Mouse (Mus musculus) intestine, embryonic 15.5 days (tissue): Measurements from ENCODE around the gene Srrd. TPM values are rescaled to one million over a fixed set of nuclear protein-coding genes. Genes with fewer than 3 reads are reported as not detected.
A peak's percentile ranks its signal among the peaks of the same experiment; 100 is the strongest.

Experiments
- ATAC-seq: fragments of 200-750 bp; cut with Nextera tagmentation; 2 replicates; pipeline ENCODE4 v1.8.0; 2017; ENCODE audit warnings: moderate TSS enrichment, moderate library complexity
- H3K27ac ChIP-seq: fragments of 300-500 bp; sonication (generic); 2 replicates; pipeline ENCODE4 v1.5.1; 2015; ENCODE audit warnings: mild to moderate bottlenecking, inconsistent platforms
- H3K27me3 ChIP-seq: fragments of 300-500 bp; sonication (generic); replicated peaks from 2 replicates; pipeline ENCODE4 v1.6.1; 2015; ENCODE audit warnings: inconsistent platforms
- H3K36me3 ChIP-seq: fragments of 300-500 bp; sonication (generic); 2 replicates; pipeline ENCODE4 v1.6.1; 2015; ENCODE audit warnings: inconsistent platforms
- H3K4me1 ChIP-seq: fragments of 300-500 bp; sonication (generic); replicated peaks from 2 replicates; pipeline ENCODE4 v1.6.1; 2015; ENCODE audit warnings: inconsistent platforms
- H3K4me2 ChIP-seq: fragments of 300-500 bp; sonication (generic); replicated peaks from 2 replicates; pipeline ENCODE4 v1.6.1; 2015; ENCODE audit warnings: mild to moderate bottlenecking, inconsistent platforms
- H3K4me3 ChIP-seq: fragments of 300-500 bp; sonication (generic); replicated peaks from 2 replicates; pipeline ENCODE4 v1.5.1; 2015; ENCODE audit warnings: inconsistent platforms
- H3K9ac ChIP-seq: fragments of 300-500 bp; sonication (generic); 2 replicates; pipeline ENCODE4 v1.6.1; 2015; ENCODE audit warnings: inconsistent platforms
- H3K9me3 ChIP-seq: fragments of 300-500 bp; sonication (generic); 2 replicates; pipeline ENCODE4 v1.6.1; 2016; ENCODE audit warnings: inconsistent platforms
- WGBS: fragments of 180-500 bp; shearing (Covaris S2); methylation state at CpG from one replicate; pipeline ENCODE4 v1.1.7; 2015; 5-methylcytosine and 5-hydroxymethylcytosine counted together
- polyA plus RNA-seq: library from polyadenylated mRNA; unstranded; fragments of >200 nt; fragmentation: Nextera tagmentation; extraction: Ambion mirVana; gene quantifications from 2 replicates; pipeline ENCODE4 v1.2.1, GENCODE M21; 2015

Srrd gene
- polyA plus RNA-seq, 1 experiment from 2014 or later: 32.2 TPM

DNA sequence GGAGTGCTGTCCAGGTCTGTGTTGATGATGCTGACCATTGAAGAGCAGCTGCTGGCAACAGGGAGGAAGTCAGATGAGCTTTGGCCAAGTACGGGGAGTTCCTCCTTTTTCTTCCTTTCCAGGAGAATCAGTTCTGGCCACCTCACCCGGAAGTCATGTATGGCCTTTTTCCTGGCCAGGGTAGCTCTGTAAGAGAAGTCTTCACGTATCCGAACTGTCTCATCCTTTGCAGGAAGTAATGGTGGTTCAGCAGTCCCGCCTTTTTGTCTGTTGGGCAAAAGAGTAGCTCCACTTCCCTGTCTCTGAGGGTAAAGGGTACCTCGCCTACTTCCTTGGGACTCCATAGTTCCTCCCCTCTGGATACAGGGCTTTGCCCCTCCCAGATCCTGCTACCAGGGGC, 12.7 kb upstream of the Srrd start:
- Histone ChIP-seq H3K9me3 (no peaks in the 10 kb centered on the region), H3K4me2 (no peak overlapping the region), H3K4me1 (no peaks in the 10 kb centered on the region), H3K9ac (no peak overlapping the region), H3K36me3 (peaks cover 9% of the 10 kb centered on the region), H3K27me3 (no peaks in the 10 kb centered on the region), H3K4me3 (no peak overlapping the region), H3K27ac (no peak overlapping the region)
- 83% methylated on average over 6 of the region's 6 CpGs for WGBS
- ATAC-seq: 0 out of 2 replicates have a peak, but pooled peaks have one; percentile 11

GRCm38 (mm10) chr5:112349169-112349568, 6.3 kb upstream of the Srrd start:
- no peak overlapping the region for H3K27ac ChIP-seq
- no peak overlapping the region for H3K4me3 ChIP-seq
- H3K27me3 ChIP-seq: no peaks in the 10 kb centered on the region
- no peaks in the 10 kb centered on the region for H3K9me3 ChIP-seq
- H3K36me3 ChIP-seq: peaks cover 24% of the 10 kb centered on the region
- H3K9ac ChIP-seq: no peak overlapping the region
- 95% methylated on average over 8 of the region's 8 CpGs for WGBS
- no peak overlapping the region for H3K4me2 ChIP-seq
- ATAC-seq: no peak
- H3K4me1 ChIP-seq: peaks cover 17% of the 10 kb centered on the region

DNA sequence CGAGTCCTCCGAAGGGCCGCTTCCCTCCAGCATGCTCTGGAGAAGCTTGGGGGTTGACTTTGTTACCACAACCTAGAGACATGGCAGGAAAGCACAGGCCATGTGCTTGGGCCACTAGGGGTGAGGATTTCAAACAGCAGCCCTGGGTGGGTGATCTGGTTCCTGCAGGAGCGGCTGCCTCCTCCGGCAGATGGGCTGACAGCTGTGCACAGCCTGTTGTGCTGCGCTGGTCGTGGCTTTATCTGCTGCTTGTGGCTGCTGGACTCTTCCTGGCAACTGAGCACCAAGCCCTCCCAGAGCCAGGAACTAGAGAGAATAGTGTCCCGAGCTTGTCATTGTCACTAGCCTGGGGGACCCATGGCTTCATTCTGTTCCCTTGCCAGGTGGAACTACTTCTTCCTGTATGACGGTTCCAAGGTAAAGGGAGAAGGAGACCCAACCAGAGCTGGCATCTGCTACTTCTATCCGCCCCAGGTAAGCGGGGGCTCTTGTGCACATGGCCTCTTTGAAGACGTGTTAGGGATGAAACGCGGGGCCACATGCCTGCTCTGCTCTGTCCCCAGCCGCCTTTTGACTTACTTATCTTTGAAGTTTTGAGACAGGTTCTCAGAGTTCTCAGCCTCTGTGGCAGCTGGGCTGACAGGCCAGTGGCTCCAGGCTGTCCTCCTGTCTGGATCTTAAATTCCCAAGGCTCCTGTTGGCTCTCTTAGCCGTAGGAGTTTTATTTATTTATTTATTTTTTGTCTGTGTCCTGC, 3.5 kb upstream of the Srrd start:
- Histone ChIP-seq H3K9ac (no peak overlapping the region), H3K9me3 (no peaks in the 10 kb centered on the region), H3K4me3 (no peak overlapping the region), H3K27me3 (no peaks in the 10 kb centered on the region), H3K4me1 (peaks cover 24% of the 10 kb centered on the region), H3K36me3 (peaks cover 20% of the 10 kb centered on the region), H3K4me2 (0 out of 2 replicates have a peak overlapping the region, but pooled peaks have one; percentile 27), H3K27ac (no peak overlapping the region)
- WGBS: 75% methylated on average over 16 of the region's 16 CpGs
- ATAC-seq: no peak

- H3K27ac ChIP-seq: peak overlapping the region; percentile 67
These were observed 1.5 kb upstream of the Srrd start for GRCm38 (mm10) chr5:112344092-112344960.

DNA sequence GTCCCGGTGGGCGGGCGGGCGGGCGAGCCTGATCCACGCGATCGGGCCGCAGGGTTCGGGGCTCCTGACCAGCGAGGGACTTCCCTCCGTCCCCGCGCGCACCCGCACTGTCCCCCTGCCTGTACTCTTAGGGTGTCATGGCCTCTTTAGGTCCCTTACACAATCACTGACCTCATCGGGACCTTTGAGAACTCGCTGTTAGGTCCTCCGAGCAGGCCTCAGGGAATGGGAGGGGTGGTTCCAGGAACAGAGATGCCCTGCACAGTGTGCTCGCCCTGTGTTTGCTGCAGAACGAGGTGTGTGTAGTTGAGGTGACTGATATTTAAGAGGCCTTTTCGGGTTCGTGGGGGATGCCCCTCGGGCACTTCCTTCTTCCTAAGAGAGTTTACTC, 360 bp upstream of the Srrd start:
- WGBS: under 1% methylated on average over 24 of the region's 24 CpGs
- Histone ChIP-seq H3K4me2 (peak overlapping the region; percentile 77), H3K9ac (peak overlapping the region; percentile 80), H3K27ac (peak overlapping the region; percentile 67), H3K4me3 (peak overlapping the region; percentile 95), H3K36me3 (peaks cover 17% of the 10 kb centered on the region), H3K4me1 (peaks cover 24% of the 10 kb centered on the region), H3K9me3 (no peaks in the 10 kb centered on the region), H3K27me3 (no peaks in the 10 kb centered on the region)
- ATAC-seq: peak; percentile 70

More at GRCm38 (mm10) chr5:112344092-112344960, 1.5 kb upstream of the Srrd start:
- WGBS: 63% methylated on average over 6 of the region's 6 CpGs
- H3K4me2 ChIP-seq: peak overlapping the region; percentile 77
- H3K4me1 ChIP-seq: peaks cover 24% of the 10 kb centered on the region
- H3K4me3 ChIP-seq: peak overlapping the region; percentile 95; the same call in 1 of the 2 replicates
- peak; percentile 87 for ATAC-seq
- H3K27me3 ChIP-seq: no peaks in the 10 kb centered on the region
- peaks cover 11% of the 10 kb centered on the region for H3K36me3 ChIP-seq
- H3K9me3 ChIP-seq: no peaks in the 10 kb centered on the region
- peak overlapping the region; percentile 80; the same call in 1 of the 2 replicates for H3K9ac ChIP-seq

DNA sequence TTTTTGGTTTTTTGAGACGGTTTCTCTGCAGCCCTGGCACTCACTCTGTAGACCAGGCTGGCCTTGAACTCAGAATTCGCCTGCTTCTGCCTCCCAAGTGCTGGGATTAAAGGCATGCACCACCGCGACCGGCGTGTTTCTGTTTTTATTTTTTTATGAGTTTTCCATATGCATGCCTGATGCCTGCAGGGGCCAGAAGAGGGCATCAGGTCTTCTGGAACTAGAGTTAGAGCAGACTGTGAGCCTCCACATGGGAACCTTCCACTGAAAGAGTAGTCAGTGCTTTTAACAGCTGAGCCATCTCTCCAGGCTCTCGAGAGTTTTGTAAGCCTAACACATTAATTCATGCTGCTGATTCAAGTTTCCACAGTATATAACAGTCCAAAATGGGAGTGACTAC, 3.6 kb downstream of the Srrd start:
- Histone ChIP-seq H3K27ac (no peak overlapping the region), H3K9ac (no peak overlapping the region), H3K9me3 (no peaks in the 10 kb centered on the region), H3K4me1 (peaks cover 7% of the 10 kb centered on the region), H3K36me3 (peaks cover 50% of the 10 kb centered on the region), H3K27me3 (no peaks in the 10 kb centered on the region), H3K4me2 (no peak overlapping the region), H3K4me3 (no peak overlapping the region)
- 66% methylated on average over 7 of the region's 7 CpGs for WGBS
- no peak for ATAC-seq

DNA sequence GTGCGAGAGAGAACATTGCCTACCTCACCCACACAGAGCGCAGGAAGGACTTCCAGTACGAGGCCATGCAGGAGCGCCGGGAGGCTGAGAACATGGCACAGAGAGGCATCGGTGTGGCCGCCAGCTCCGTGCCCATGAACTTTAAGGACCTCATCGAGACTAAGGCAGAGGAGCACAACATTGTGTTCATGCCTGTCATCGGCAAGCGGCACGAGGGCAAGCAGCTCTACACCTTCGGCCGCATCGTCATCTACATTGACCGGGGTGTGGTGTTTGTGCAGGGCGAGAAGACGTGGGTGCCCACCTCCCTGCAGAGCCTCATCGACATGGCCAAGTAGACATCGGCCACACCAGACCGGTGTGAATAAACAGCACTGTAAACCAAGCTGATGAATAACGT, 5.8 kb downstream of the Srrd start:
- Histone ChIP-seq H3K9ac (no peak overlapping the region), H3K4me2 (no peak overlapping the region), H3K36me3 (peaks cover 70% of the 10 kb centered on the region), H3K27me3 (no peaks in the 10 kb centered on the region), H3K4me1 (peaks cover under 1% of the 10 kb centered on the region), H3K27ac (no peak overlapping the region), H3K4me3 (no peak overlapping the region), H3K9me3 (no peaks in the 10 kb centered on the region)
- WGBS: 91% methylated on average over 22 of the region's 22 CpGs
- no peak for ATAC-seq

DNA sequence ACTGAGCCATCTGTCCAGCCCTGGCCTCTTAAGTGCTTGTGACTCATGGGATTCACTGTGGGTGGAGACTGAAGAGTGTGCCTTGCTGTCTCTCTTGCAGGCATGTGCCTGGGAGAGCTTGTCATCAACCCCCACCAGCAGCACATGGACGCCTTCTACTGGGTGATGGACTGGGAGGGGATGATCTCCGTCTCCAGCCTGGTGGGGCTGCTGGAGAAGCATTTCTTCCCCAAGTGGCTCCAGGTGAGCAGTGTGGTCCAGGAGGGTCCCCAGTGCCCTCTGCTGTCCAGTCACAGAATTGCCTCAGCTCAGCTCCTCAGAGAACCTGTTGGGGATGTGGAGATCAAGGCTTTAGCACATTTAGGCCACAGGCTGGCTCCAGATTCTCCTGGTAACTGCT, 7.4 kb downstream of the Srrd start:
- Histone ChIP-seq H3K27me3 (no peaks in the 10 kb centered on the region), H3K9me3 (no peaks in the 10 kb centered on the region)
- ATAC-seq: 0 out of 2 replicates have a peak, but pooled peaks have one; percentile 34

DNA sequence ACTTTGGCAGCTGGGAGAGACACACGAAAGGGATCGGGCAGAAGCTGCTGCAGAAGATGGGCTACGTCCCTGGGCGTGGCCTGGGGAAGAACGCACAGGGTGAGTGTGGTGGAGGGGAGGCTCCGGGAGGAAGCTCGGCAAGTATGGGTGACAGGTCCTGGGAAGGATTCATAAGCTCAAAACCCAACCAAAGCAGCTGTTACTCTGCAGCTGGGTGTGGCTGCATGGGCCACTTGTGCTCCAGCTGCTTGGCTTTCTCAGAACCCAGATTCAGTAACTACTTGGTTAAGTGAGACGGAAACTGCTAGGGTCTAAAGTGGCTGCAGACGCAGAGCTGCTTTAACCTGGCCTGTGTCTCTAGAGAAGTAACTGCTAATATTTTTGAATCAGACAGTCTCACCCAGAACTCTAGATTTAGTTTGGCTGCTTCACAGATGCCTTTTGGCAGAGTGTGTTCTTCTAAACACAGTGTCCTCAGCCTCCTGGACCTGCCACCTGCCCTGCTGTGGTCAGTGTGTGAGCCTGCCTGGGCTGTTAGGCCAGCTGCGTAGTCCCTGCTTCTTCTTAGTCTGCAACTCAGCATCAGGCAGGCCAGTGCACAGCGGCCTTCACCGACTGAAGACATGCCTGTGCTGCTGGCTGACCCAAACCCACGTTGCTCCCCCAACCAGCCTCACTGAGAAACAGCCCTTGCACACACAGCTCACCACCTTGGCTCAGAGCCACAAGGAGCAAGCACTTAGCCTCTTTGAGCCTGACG, 12.9 kb downstream of the Srrd start:
- H3K4me2 ChIP-seq: no peak overlapping the region
- H3K27ac ChIP-seq: no peak overlapping the region
- ATAC-seq: no peak
- peaks cover 8% of the 10 kb centered on the region for H3K4me1 ChIP-seq
- peaks cover 55% of the 10 kb centered on the region for H3K36me3 ChIP-seq
- H3K9ac ChIP-seq: no peak overlapping the region
- 91% methylated on average over 14 of the region's 14 CpGs for WGBS
- H3K9me3 ChIP-seq: no peaks in the 10 kb centered on the region
- no peak overlapping the region for H3K4me3 ChIP-seq
- H3K27me3 ChIP-seq: no peaks in the 10 kb centered on the region

More for the DNA sequence above, 7.4 kb downstream of the Srrd start:
- H3K9ac ChIP-seq: no peak overlapping the region
- H3K4me1 ChIP-seq: no peaks in the 10 kb centered on the region
- no peak overlapping the region for H3K4me2 ChIP-seq
- H3K36me3 ChIP-seq: peaks cover 83% of the 10 kb centered on the region
- no peak overlapping the region for H3K4me3 ChIP-seq
- no peak overlapping the region for H3K27ac ChIP-seq
- 8% methylated on average over 2 of the region's 2 CpGs for WGBS

DNA sequence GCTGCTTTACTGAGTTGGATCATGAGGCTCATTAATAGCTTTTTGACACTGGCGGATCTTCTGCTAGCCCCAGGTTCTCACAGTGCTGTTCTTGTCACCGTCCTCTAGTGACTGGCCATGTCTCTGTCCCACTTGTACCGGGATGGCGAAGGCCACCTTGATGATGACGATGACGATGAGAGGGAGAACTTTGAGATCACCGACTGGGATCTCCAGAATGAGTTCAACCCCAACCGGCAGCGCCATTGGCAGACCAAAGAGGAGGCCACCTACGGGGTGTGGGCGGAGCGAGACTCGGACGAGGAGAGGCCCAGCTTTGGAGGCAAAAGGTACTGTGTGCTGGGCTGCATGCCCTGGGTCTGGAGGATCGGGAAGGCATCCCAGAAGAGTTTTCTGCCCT, 15.0 kb downstream of the Srrd start:
- peaks cover 35% of the 10 kb centered on the region for H3K36me3 ChIP-seq
- no peak for ATAC-seq
- no peak overlapping the region for H3K4me2 ChIP-seq
- H3K9me3 ChIP-seq: no peaks in the 10 kb centered on the region
- no peak overlapping the region for H3K4me3 ChIP-seq
- no peak overlapping the region for H3K27ac ChIP-seq
- H3K4me1 ChIP-seq: peaks cover 10% of the 10 kb centered on the region
- 91% methylated on average over 15 of the region's 15 CpGs for WGBS
- H3K27me3 ChIP-seq: no peaks in the 10 kb centered on the region
- no peak overlapping the region for H3K9ac ChIP-seq

GRCm38 (mm10) chr5:112326446-112327009, 16.3 kb downstream of the Srrd start:
- peak; percentile 39 for ATAC-seq
- H3K9ac ChIP-seq: peak overlapping the region; percentile 75

More at GRCm38 (mm10) chr5:112326446-112327009, 16.3 kb downstream of the Srrd start:
- 1% methylated on average over 33 of the region's 33 CpGs for WGBS
- Histone ChIP-seq H3K27me3 (no peaks in the 10 kb centered on the region), H3K27ac (no peak overlapping the region), H3K4me1 (peaks cover 10% of the 10 kb centered on the region), H3K36me3 (peaks cover 23% of the 10 kb centered on the region), H3K4me3 (peak overlapping the region; percentile 92), H3K9me3 (no peaks in the 10 kb centered on the region), H3K4me2 (peak overlapping the region; percentile 60)
